Mouse (Mus musculus) C2C12 (cell line): ENCODE results near the gene Nr1d1.
A peak's percentile ranks its signal among the peaks of the same experiment; 100 is the strongest.

Experiments
- CEBPB ChIP-seq: IDR thresholded peaks from one replicate; pipeline ENCODE4 v1.6.1; 2011; ENCODE audit warnings: low read depth, mild to moderate bottlenecking, control low read depth, moderate library complexity
- CTCF ChIP-seq: IDR thresholded peaks from one replicate; pipeline ENCODE4 v1.5.1; 2011; ENCODE audit not compliant: control insufficient read depth, insufficient read depth, insufficient read length
- FOSL1 ChIP-seq: IDR thresholded peaks from one replicate; pipeline ENCODE4 v1.8.0; 2011; ENCODE audit warnings: mild to moderate bottlenecking, low read length; ENCODE audit not compliant: poor library complexity, insufficient read depth, severe bottlenecking
- MAX ChIP-seq: IDR thresholded peaks from one replicate; pipeline ENCODE4 v1.6.1; 2011; ENCODE audit warnings: mild to moderate bottlenecking, control low read depth
- MYOD1 ChIP-seq: IDR thresholded peaks from one replicate; pipeline ENCODE4 v1.6.1; 2011; ENCODE audit warnings: low read depth; ENCODE audit not compliant: control insufficient read depth, insufficient read length
- MYOG ChIP-seq: IDR thresholded peaks from one replicate; pipeline ENCODE4 v1.6.1; 2011; ENCODE audit not compliant: control insufficient read depth, insufficient read length; ENCODE audit errors: extremely low read depth
- USF1 ChIP-seq: IDR thresholded peaks from one replicate; pipeline ENCODE4 v1.6.1; 2011; ENCODE audit warnings: low read depth, mild to moderate bottlenecking, control low read depth, moderate library complexity

- TF ChIP-seq MYOD1 (no peak), CTCF (no peak), MYOG (no peak), CEBPB (no peak), USF1 (peak; percentile 37), MAX (no peak), FOSL1 (no peak)
Measured at GRCm38 (mm10) chr11:98774582-98775347, at the start of gene Nr1d1.
